Mouse (Mus musculus): ENCODE measurements around the gene Cacng5. TPM values are rescaled to one million over a fixed set of nuclear protein-coding genes. Genes with fewer than 3 reads are reported as not detected.

The Cacng5 gene
- polyA plus RNA-seq, 1 experiment from 2014 or later, result 14.3 TPM

Other genes with a start within 250 kb of the Cacng5 start
- 0.29 and 2.4 TPM in 2 replicates for gene Cacng1, start 198.5 kb downstream of the Cacng5 start, polyA plus RNA-seq (2015; fragmentation: Nextera tagmentation; extraction: Ambion mirVana)
- 46.0 and 48.2 TPM in 2 replicates for gene Cacng4, start 120.5 kb downstream of the Cacng5 start, polyA plus RNA-seq (2015; fragmentation: Nextera tagmentation; extraction: Ambion mirVana)